Mouse (Mus musculus) spleen, adult 2 months (tissue): ENCODE measurements around the gene Schip1. TPM values are rescaled to one million over a fixed set of nuclear protein-coding genes. Genes with fewer than 3 reads are reported as not detected.
"Not testable (repeated sequence)": the region's sequence is repeated elsewhere in the genome, so short reads cannot be mapped to it uniquely, and the experiment has no call there.

ENCODE experiments used
- DNase-seq, 2 experiments: peaks; one replicate each; pipeline versions ENCODE4 v3.0.0 to v3.0.0-alpha.2; 2012 to 2021; ENCODE audit warnings: low spot score in 2 of 2, low read depth in 1 of 2
- H3K27ac ChIP-seq: fragments of 200-500 bp; 2 replicates; pipeline ENCODE4 v1.5.1; 2012; ENCODE audit warnings: low read length, inconsistent platforms; ENCODE audit not compliant: insufficient read depth
- H3K27me3 ChIP-seq: fragments of 200-500 bp; 2 replicates; pipeline ENCODE4 v1.6.1; 2012; ENCODE audit warnings: mild to moderate bottlenecking, moderate library complexity, low read length, inconsistent platforms; ENCODE audit not compliant: control insufficient read depth, insufficient read depth
- H3K36me3 ChIP-seq: fragments of 200-500 bp; 2 replicates; pipeline ENCODE4 v1.6.1; 2012; ENCODE audit warnings: mild to moderate bottlenecking, low read length, inconsistent platforms; ENCODE audit not compliant: control insufficient read depth, insufficient read depth
- H3K4me1 ChIP-seq: fragments of 200-500 bp; 2 replicates; pipeline ENCODE4 v1.6.1; 2011; ENCODE audit warnings: inconsistent platforms; ENCODE audit not compliant: control insufficient read depth, insufficient read depth, insufficient read length
- H3K4me3 ChIP-seq: fragments of 200-500 bp; 2 replicates; pipeline ENCODE4 v1.5.1; 2011; ENCODE audit warnings: mild to moderate bottlenecking, inconsistent platforms; ENCODE audit not compliant: insufficient read depth, insufficient read length; ENCODE audit errors: extremely low read depth
- CTCF ChIP-seq: fragments of 200-500 bp; IDR thresholded peaks from 2 replicates; pipeline ENCODE4 v1.5.1; 2011; ENCODE audit warnings: mild to moderate bottlenecking, inconsistent platforms; ENCODE audit not compliant: insufficient read depth, insufficient read length, insufficient replicate concordance; ENCODE audit errors: extremely low read depth
- POLR2A ChIP-seq: fragments of 200-500 bp; IDR thresholded peaks from 2 replicates; pipeline ENCODE4 v1.6.1; 2011; ENCODE audit warnings: low read depth, low read length, inconsistent platforms
- WGBS: fragments of 180-500 bp; shearing (Covaris S2); methylation state at CpG from one replicate; pipeline ENCODE4 v1.1.7; 2018; 5-methylcytosine and 5-hydroxymethylcytosine counted together
- polyA plus RNA-seq: library from polyadenylated mRNA; depleted of rRNA; stranded (reverse); fragments of >200 nt; gene quantifications from 2 replicates; pipeline ENCODE4 v1.2.3, GENCODE M21; 2012

The Schip1 gene
- polyA plus RNA-seq, 1 experiment, result 3.7 TPM

DNA sequence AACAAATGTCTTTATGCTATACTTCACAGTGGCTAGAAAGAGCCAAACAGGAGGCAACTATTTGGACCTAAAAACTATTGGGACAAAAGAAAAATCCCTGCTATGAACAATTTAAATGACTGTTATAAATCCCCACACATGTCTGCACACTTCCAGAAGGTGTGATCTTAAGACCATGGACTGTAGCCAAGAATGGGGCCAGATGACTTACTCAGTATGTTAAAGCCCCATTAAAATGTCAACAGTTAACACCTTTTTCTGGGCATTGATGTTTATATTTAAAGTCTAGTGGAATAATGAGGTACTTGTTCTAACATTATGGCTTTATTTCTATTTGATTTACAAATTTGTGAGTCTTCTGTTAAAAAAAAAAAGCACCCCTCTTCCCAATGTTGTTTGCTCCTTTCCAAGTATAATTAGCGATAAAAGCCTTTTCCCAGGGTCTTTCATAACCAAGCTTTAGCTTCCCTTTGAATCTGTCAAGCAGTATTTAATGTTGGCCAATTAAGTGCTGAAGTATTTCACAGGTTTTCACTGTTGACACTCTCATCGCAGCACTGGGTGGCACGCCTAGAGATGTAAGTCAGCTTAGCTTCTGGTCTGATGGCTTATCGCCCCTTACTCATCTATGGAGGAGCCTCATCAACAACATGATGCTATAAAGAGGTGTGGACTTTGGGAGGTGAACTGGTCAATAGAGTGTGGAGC lies 32.3 kb downstream of the Schip1 start:
- no peaks in the 10 kb centered on the region for H3K4me1 ChIP-seq
- 80% methylated on average over 4 of the region's 4 CpGs for WGBS
- TF ChIP-seq POLR2A (no peak), CTCF (no peak)

DNA sequence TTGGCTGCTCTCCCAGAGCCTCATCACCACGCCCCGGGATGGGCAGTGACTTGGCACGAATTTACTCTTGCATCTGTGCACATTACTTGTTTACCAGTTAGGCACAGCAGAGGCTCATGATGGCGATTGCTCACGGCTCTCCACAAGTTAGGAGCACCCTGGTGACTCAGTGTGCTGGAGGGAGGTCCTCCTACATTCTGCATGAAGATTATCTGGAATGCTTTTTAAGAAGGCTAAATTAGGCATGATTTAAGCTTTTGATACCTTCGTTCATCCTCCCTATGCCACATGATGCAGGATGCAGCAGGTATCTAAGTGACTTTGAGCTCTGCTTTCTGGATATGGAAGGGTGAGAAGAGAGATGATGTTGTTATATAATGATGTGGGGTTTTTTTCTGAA lies 35.0 kb downstream of the Schip1 start:
- not testable (repeated sequence) for H3K36me3 ChIP-seq, H3K4me3 ChIP-seq, H3K27me3 ChIP-seq, H3K27ac ChIP-seq, H3K4me1 ChIP-seq, DNase-seq
- 83% methylated on average over 6 of the region's 6 CpGs for WGBS

More for the DNA sequence above, 32.3 kb downstream of the Schip1 start:
- Histone ChIP-seq H3K27ac (no peak overlapping the region), H3K27me3 (no peaks in the 10 kb centered on the region), H3K4me3 (no peak overlapping the region), H3K36me3 (no peaks in the 10 kb centered on the region)
- no peak for DNase-seq

DNA sequence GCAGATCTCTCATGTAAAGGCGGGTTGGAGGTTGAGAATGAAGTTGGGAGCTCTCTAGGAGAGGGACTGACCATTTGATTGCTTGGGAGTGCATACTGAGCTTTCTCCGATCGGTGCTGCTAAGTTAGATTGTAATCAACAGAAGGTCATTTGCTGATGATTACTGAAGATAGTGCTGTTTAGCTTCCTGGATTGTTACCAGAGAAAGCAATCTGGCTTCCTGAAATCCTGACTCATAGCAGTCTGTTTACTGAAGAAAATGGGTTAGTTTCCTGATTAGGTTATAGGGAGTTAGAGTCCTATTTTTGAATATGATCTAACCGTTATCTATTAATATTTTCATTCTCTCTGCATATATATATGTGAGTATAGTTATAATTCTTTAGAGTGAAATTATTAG lies 36.7 kb downstream of the Schip1 start:
- Histone ChIP-seq H3K36me3 (no peaks in the 10 kb centered on the region), H3K4me3 (no peak overlapping the region), H3K27ac (no peak overlapping the region), H3K27me3 (no peaks in the 10 kb centered on the region), H3K4me1 (no peaks in the 10 kb centered on the region)
- DNase-seq, result no peak
- WGBS, result 53% methylated on average over 4 of the region's 4 CpGs
- TF ChIP-seq CTCF, result no peak

DNA sequence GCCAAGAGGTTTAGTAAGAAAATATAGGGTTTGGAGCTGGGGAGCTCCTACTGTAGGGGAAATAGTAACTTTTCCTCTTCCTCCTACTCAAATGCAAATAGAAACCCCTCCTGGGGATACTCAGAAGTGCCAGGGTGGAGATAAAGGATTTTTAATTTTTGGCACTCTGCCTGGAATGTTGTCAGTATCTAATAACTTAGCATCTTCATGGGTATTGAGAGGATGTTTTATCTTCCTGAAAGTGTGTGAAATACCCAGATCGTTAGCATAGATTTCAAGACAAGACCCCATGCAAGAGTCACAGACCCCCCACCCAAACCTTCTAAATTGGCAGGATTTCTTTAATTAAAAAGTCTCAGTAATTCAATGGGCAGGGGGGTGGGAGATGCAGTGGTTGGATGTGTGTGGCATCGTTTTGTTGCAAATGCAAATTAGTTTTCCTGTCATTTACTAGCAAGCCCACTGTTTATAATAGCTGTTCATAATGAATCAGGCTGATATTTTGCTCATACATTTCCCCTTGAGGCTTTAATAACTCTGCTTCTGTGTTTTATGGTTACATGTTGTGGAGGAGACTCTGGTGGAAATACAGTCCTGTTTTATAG lies 40.6 kb downstream of the Schip1 start:
- no peak for DNase-seq
- Histone ChIP-seq H3K36me3 (no peaks in the 10 kb centered on the region), H3K4me1 (no peaks in the 10 kb centered on the region), H3K27me3 (no peaks in the 10 kb centered on the region), H3K27ac (no peak overlapping the region), H3K4me3 (no peak overlapping the region)
- TF ChIP-seq CTCF (no peak), POLR2A (no peak)
- 82% methylated on average over 2 of the region's 2 CpGs for WGBS

DNA sequence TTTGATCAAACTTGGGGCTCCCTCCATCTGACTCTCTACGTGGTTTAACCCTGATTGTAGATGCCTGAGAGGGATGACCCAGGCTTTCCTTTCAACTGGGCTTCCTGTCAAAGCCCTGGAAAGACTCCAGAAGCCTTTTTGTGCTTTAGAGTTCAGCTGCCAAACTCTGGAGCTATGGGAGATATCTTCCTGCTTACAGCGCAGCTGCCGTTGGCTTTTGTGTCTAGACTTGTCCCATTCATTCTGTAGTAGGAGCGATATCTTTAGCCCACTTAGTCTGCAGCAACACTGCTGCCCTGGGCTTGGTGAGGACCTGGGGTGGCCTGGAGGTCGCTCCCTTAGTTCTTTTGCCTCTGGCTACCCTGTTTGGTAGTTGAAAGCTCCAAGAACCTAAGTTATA lies 56.7 kb downstream of the Schip1 start:
- Histone ChIP-seq H3K27me3 (no peaks in the 10 kb centered on the region), H3K27ac (no peak overlapping the region), H3K4me1 (no peaks in the 10 kb centered on the region), H3K36me3 (no peaks in the 10 kb centered on the region), H3K4me3 (no peak overlapping the region)
- TF ChIP-seq POLR2A, result no peak
- TF ChIP-seq CTCF, result no peak
- 50% methylated on average over 5 of the region's 5 CpGs for WGBS
- DNase-seq, result no peak

DNA sequence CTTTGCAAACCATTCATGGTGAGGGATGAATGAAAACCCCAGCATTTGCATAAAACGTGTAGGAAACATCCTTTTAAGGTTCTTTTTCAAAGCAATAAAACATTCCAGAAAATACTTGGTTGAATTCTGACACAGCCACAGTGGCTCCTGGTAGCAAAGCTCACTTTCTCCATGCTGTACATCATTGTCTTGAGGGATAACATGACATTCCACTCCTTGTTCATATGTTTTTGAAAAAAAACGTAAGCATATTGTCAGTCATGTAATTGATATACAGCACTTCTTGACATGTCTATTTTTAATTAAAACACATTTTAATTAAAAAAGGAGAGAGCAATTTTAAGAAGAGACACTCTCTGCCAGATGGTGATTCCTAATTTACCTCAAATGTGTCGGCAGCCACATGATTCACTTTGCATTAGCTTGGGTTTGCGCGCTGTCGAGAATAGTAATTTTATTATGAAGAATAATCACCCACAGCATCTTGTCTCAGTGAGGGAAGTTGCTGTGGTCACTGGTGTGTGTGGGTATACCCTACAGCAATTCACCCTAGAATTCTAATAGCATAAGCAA lies 61.8 kb downstream of the Schip1 start:
- no peaks in the 10 kb centered on the region for H3K4me1 ChIP-seq
- H3K27ac ChIP-seq, result no peak overlapping the region
- H3K4me3 ChIP-seq, result no peak overlapping the region
- DNase-seq, result no peak
- WGBS, result 73% methylated on average over 6 of the region's 6 CpGs
- TF ChIP-seq POLR2A (no peak), CTCF (no peak)
- no peaks in the 10 kb centered on the region for H3K36me3 ChIP-seq
- H3K27me3 ChIP-seq, result no peaks in the 10 kb centered on the region

DNA sequence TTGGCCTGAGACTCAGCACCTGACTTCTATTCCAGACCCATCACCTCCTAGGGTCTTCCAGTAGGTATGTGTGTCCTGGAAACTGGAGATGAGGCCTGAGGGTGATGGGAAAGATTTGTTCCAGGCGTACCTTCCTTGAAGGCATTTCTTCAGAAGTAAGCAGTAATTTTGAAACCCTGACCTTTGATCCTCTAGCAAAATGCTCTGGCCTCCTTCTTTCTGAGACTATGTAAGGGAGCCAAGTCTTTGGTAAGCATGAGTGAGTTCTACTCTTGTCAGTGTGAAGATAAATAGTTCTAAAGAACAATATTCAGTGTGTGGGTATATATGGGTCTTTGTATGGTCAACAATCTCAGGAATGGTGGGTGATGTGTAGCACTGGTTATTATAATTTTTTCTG lies 65.8 kb downstream of the Schip1 start:
- 98% methylated on average over 1 of the region's 1 CpGs for WGBS
- no peak overlapping the region for H3K27ac ChIP-seq
- H3K27me3 ChIP-seq, result no peaks in the 10 kb centered on the region
- H3K4me1 ChIP-seq, result no peaks in the 10 kb centered on the region
- TF ChIP-seq CTCF (no peak), POLR2A (no peak)
- no peak for DNase-seq
- no peak overlapping the region for H3K4me3 ChIP-seq
- H3K36me3 ChIP-seq, result no peaks in the 10 kb centered on the region
